Mouse (Mus musculus): ENCODE data around the gene Ackr2.
A peak's percentile ranks its signal among the peaks of the same experiment; 100 is the strongest.

Gene Ackr2

GRCm38 (mm10) chr9:121891301-121891700 is 6.9 kb upstream of the Ackr2 start:
- no peak for DNase-seq (ENCODE audit: low spot score in 2 of 2)

DNA sequence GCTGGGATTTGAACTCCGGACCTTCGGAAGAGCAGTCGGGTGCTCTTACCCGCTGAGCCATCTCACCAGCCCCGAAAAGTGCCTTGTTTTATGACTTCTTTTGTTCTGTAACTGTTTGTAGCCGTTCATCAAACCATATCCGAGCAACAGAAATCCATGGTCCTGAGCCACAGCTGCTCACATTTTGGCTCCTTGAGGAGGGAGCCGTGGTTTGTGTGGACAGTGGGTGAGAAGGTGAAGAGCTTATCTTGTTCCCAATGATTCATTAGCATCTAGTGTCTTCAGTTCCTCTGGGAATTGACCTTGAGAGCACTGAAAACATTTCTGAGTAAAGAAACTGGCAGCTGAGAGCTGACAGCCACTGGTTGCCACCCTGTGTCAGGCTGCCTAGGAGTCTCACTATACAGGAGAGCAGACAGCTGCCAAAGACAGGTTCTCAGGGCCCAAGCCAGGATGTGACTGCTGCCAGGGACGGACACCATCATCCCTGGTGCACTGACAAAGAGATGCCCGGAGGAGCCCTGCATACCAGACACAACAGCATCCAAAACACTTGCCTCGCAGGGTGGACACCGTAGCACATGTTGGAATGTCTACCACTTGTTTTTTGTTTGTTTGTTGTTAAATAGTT is 6.0 kb upstream of the Ackr2 start:
- no peak for DNase-seq (ENCODE audit: low spot score in 2 of 2)

DNA sequence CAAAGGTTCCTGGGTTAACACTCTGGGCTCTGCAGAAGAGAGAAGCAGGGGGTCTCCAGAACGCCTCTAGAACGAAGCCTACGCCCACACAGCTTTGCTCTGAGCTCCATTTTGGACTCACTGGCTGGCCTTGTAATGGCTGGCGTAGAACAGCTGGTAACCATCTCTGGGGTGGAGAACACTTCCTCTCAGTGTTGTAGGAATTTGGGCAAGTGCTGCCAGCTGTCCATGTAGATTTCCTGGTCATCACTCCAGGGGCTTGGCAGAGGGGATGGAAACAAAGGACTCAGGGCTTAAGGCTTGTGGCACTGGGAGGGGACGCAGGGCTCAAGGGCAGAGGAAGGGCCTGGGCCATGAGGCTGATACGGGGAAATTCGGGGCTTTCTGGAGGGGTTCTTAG is 3.7 kb upstream of the Ackr2 start:
- DNase-seq (ENCODE audit: low spot score in 2 of 2): no peak

- DNase-seq (ENCODE audit: low spot score in 2 of 2): no peak
Observed at GRCm38 (mm10) chr9:121895392-121895993, 2.7 kb upstream of the Ackr2 start.

GRCm38 (mm10) chr9:121896820-121897219 is 1.3 kb upstream of the Ackr2 start:
- DNase-seq (ENCODE audit: low spot score in 2 of 2): no peak

DNA sequence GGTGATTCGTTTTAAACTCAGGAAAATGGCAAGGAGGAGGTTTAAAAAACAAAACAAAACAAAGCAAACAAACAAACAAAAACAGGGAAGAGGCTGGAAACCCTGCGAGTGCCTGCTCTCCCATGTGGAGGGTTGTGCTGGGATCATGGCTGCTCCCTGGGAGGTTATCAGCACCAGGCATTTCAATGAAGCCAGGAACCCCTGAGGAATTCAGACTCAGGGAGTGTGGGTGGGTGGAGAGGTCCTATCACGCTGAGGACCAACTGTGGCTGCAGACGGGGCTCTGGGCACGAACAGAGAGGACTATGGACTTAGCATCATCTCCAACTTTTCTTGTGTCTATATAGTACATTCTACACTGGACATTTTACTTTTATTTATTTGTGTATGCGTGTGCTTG is 1.2 kb downstream of the Ackr2 start:
- DNase-seq (ENCODE audit: low spot score in 2 of 2): no peak

GRCm38 (mm10) chr9:121900282-121900855 is 2.2 kb downstream of the Ackr2 start:
- DNase-seq (ENCODE audit: low spot score in 2 of 2): no peak

DNA sequence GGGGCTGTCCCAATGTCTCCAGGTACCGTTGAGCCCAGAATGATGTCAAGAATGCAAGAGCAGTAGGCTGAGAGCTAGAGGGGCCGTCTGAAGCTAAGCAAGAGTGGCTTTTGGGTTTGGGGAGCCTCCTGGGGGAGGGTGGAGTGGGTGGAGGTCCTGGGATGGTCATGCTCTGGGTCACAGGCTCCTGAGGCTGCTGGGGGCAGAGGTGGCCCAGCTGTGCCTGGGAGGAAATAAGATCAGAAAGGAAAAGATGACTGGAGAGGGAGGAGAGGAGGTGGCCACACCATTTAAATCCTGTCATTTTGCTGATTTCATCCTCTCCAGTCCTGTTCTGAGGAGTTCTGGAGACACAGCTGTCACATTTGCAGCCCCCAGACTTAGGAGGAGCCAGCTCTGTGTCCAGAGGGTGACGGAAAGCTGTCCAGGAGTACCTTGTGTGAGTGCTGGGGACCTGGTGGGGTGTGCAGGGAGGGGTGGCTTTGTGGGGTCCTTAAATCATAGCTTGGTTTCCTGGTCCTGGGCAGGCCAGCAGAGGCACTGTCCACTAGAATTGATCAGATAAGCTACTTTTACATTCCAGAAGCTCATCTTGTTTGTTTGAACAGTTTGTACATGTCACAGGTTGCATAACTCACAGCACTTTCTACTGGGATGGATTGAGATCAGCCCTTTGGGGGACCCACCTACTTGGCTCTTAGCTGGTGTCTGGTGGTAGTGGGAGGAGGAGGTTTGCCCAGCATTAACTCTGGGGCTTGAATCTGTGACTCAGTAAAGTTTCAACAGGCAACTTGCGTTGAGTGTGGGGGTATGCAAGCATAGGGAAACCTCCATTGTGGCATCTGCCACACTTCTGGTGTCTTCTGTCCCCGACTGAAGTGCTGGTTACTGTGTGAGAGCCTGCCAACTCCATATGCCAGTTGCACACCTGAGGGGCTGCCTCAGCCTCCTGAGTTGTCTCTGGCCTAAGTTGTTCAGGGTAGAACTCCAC is 3.9 kb downstream of the Ackr2 start:
- DNase-seq (ENCODE audit: low spot score in 2 of 2): no peak

- no peak for DNase-seq (ENCODE audit: low spot score in 2 of 2)
Observed at GRCm38 (mm10) chr9:121903476-121904305, 5.5 kb downstream of the Ackr2 start.

DNA sequence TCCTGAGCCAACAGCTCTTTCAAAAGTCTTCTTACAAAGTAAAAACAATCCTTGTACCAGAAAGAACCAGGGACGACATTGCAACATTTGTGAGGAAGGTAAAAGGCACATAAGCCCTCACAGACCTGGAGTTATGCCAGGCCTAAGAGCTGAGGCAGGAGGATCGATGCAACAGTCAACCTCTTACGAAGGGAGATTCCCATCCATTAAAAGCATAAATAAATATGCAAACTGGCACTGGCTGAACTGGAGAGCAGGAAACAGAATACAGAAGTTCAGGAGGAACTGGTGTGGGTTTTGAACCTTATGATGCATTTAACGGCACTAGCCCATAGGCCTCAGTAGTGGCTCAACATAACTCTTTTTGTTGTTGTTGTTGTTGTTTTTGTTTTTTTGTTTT is 6.2 kb downstream of the Ackr2 start:
- no peak for DNase-seq (ENCODE audit: low spot score in 2 of 2)

- no peak for DNase-seq (ENCODE audit: low spot score in 2 of 2)
Observed at GRCm38 (mm10) chr9:121904946-121905345, 6.8 kb downstream of the Ackr2 start.

- peak in 1 of 2 experiments; percentile 44 for DNase-seq (ENCODE audit: low spot score in 2 of 2)
Observed at GRCm38 (mm10) chr9:121905556-121906185, 7.5 kb downstream of the Ackr2 start.

DNA sequence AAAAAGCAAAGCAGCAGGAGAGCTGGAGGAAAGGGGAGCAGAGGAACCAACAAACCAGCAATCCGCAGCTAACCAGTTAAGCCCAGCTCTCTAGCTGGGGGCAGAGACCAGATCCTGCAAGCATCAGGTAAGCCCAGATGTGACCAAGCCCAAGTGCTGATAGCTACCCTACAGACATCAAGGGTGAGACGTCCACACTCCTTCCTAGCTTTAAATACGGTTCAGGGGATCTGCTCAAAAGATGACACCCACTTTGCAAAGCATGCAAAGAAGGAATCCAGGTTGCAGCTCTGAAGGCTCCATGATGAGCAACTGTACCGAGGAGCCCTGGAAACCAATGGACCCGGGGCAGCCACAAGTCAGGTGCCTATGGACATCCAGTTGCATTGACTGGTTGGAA is 8.3 kb downstream of the Ackr2 start:
- no peak for DNase-seq (ENCODE audit: low spot score in 2 of 2)

DNA sequence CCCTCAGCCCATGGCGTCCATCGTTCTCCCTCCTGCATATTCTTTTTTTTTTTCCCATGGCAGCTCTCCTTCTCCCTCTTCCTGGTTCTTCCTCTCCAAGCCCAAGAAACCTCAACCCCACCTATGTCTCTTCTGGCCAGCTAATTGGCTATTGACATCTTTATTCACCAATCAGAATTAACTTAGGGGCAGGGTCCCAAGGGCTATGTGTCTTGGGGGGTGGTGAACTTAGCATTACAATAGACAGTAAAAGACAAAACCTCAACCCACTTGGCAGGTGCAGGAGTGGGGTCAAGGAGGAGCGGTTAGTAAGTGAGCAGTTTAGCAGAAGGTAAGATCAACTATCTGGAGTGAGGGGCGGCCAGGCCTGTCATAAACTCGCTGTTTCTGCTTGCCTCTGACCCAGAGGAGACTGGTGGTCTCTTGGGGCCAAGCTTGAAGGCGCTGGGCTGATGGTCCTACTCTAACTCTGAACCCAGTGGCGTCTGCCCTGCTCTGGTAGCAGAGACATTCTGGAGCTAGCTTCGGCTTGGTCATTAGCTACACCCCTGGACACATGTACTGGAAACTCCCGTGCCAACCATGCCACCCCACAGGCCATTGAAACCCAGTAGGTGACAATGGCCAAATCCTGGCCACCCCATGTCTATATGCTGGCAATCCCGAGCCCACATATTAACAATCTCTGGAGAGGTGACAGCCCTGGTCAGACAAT is 9.4 kb downstream of the Ackr2 start:
- no peak for DNase-seq (ENCODE audit: low spot score in 2 of 2)

GRCm38 (mm10) chr9:121908321-121908720 is 10.2 kb downstream of the Ackr2 start:
- DNase-seq (ENCODE audit: low spot score in 2 of 2): no peak

DNA sequence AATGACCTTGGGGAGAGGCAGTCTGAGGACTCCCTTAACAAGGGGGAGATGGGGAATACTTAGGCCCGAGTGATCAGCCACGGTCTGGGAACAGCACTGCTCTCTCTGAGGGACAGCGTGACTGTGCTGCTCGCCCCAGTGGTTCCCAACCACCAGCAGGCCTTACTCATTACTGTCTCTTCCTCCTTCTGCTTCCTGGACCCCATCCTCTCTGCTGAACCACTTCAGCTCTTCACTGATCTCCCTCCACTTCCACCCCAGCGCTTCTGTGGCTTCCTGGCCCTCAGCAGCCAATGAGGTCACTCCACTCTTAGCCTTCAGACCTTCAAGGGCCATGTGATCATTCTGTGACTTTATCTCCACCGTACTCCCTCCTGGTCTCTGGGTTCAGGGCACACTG is 11.5 kb downstream of the Ackr2 start:
- no peak for DNase-seq (ENCODE audit: low spot score in 2 of 2)

DNA sequence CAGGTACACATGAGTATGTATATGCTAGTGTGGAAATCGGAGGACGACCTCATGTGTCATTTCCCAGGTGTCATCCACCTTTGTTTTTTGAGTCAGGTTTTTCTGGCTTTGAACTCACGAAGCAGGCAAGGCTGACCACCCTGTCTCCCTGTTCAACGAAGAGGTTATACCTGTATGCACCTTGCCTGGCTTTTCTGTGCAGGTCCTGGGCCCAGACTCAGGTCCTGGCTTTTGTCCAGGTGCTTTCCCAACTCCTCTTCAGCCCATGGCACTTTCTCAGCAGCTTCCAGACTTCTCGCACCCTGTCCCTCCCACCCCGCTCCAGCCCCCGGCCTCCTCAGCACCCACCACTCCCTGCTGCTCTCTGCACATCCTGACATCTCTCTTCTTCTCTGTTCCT is 13.0 kb downstream of the Ackr2 start:
- no peak for DNase-seq (ENCODE audit: low spot score in 2 of 2)

- DNase-seq (ENCODE audit: low spot score in 2 of 2): no peak
Observed at GRCm38 (mm10) chr9:121912786-121913185, 14.6 kb downstream of the Ackr2 start.

DNA sequence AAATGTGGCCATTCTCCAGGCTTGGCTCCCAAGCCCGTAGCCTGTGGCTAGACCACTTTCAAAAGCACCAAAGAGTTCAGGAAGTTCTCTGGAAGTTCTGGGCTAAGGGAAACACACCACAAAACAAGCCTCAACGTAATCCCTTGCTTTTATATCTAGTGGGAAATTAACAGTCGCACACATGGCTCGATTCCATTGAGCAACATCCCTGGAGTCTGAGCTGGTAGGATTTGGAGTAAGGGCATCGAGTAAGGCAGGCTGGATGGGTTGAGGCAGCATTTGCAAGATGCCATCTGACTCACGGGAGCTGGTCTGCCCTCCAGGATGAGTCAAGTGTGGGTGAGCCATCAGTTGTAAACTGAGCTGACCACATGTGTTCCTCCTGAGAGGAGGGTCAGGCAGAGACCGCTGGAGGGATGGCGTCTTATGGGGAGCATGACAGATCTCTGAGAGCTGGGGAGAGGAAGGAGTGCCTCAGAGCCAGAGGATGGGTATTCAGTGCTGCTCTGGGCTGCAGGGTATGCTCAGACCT is 16.1 kb downstream of the Ackr2 start:
- no peak for DNase-seq (ENCODE audit: low spot score in 2 of 2)

DNA sequence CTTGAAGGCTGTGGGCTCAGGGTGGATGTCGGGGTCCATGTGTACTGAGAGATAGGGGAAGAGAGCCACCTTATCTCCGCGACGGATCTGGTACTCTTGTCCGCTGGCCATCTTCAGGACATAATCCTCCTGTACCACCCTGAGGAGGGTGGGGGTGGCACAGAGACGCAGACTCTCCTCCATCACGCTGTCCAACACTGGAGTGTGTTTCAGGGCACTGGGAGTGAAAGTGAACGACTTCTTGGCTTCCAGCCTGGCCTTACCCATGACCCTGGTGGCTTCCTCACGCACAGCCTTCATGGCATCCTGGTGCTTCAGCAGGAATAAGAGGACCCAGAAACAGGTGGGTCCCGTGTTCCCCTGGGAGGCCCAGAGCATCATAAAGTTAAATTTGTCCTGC is 16.9 kb downstream of the Ackr2 start:
- DNase-seq (ENCODE audit: low spot score in 2 of 2): no peak

Data from left cerebral cortex, adult 9 months (tissue).